Mouse (Mus musculus): ENCODE measurements around the gene Atp8a1.

- TF ChIP-seq GATA1 (IDR thresholded peaks at IDR 0.05; ENCODE audit: borderline replicate concordance, low read length): no peak
- no peak for TF ChIP-seq FLI1 (IDR thresholded peaks at IDR 0.05; ENCODE audit: low read length)
Measured at GRCm38 (mm10) chr5:67846361-67847224, 641 bp downstream of the Atp8a1 start.

Measured in megakaryocyte, embryonic 14.5 days (primary cell).